ENCODE assay signal across 16 mouse cellular contexts in genomic region chr9:63568314-63568713, GRCm38 (mm10). TPM values are rescaled to one million over a fixed set of nuclear protein-coding genes. Genes with fewer than 3 reads are reported as not detected.
DNase-seq lines count a peak whose midpoint lies in the region; ATAC-seq lines count a peak whose summit lies in the region.
"Had no signal": no experiment of that assay in that cellular context is flagged by ENCODE, and none has a peak within 500 bp of the region (broad histone marks: within the 10 kb centered on the region; RNA-seq: fewer than 3 reads in every experiment).

No protein-coding gene starts in this region.

- H3K36me3 ChIP-seq in heart, embryonic 13.5 days, result no peaks in the 10 kb centered on the region
- H3K36me3 ChIP-seq in kidney, embryonic 16.5 days (ENCODE audit: insufficient read depth, low read length), result no peaks in the 10 kb centered on the region
- H3K36me3 ChIP-seq in kidney, embryonic 14.5 days (ENCODE audit: control insufficient read depth, insufficient read depth, low read length), result no peaks in the 10 kb centered on the region
- no peaks in the 10 kb centered on the region for H3K36me3 ChIP-seq in limb, embryonic 10.5 days

- H3K27ac ChIP-seq in heart, embryonic 13.5 days (replicated peaks), result no peak overlapping the region
- H3K27ac ChIP-seq in kidney, embryonic 16.5 days (ENCODE audit: low read length), result 0 out of 2 replicates have a peak overlapping the region, but pooled peaks have one; percentile 10
- H3K27ac ChIP-seq in kidney, embryonic 14.5 days (ENCODE audit: low read depth, low read length), result no peak overlapping the region
- 0 out of 2 replicates have a peak overlapping the region, but pooled peaks have one; percentile 19 for H3K27ac ChIP-seq in limb, embryonic 10.5 days
- H3K27ac ChIP-seq: left cerebral cortex, adult 2 months had no signal

- 0 out of 2 replicates have a peak, but pooled peaks cover 6% of the 10 kb centered on the region for H3K27me3 ChIP-seq in heart, embryonic 13.5 days (replicated peaks)
- H3K27me3 ChIP-seq in kidney, embryonic 16.5 days (ENCODE audit: insufficient read depth, low read length), result no peaks in the 10 kb centered on the region
- H3K27me3 ChIP-seq in kidney, embryonic 14.5 days (ENCODE audit: control insufficient read depth, insufficient read depth, low read length), result no peaks in the 10 kb centered on the region
- no peaks in the 10 kb centered on the region for H3K27me3 ChIP-seq in limb, embryonic 10.5 days (ENCODE audit: low read depth, poor library complexity, severe bottlenecking)

- H3K4me2 ChIP-seq in heart, embryonic 13.5 days, result peak overlapping the region; percentile 53
- H3K4me2 ChIP-seq in kidney, embryonic 16.5 days (replicated peaks; ENCODE audit: low read depth, low read length), result peak overlapping the region; percentile 8; the same call in 1 of the 2 replicates
- H3K4me2 ChIP-seq in kidney, embryonic 14.5 days (replicated peaks; ENCODE audit: low read depth, low read length), result no peak overlapping the region
- H3K4me2 ChIP-seq: midbrain, embryonic 11.5 days had no signal

- ATAC-seq in heart, embryonic 13.5 days (ENCODE audit: extremely low read depth, insufficient number of reproducible peaks, low FRiP score, low TSS enrichment), result no peak
- no peak for ATAC-seq in kidney, embryonic 16.5 days (ENCODE audit: low FRiP score, low TSS enrichment)
- no peak for ATAC-seq in kidney, embryonic 14.5 days (ENCODE audit: low FRiP score, low TSS enrichment)

- WGBS in heart, embryonic 13.5 days, result 73% methylated on average over 6 of the region's 6 CpGs
- 72% methylated on average over 6 of the region's 6 CpGs for WGBS in kidney, embryonic 16.5 days
- 76% methylated on average over 6 of the region's 6 CpGs for WGBS in kidney, embryonic 14.5 days
- 88% methylated on average over 6 of the region's 6 CpGs for WGBS in limb, embryonic 10.5 days

- intact Hi-C loops in heart, postnatal 36 days (cut with DNase I), result no loop called here

- peaks cover 26% of the 10 kb centered on the region for H3K4me1 ChIP-seq in heart, embryonic 13.5 days
- H3K4me1 ChIP-seq in kidney, embryonic 16.5 days (ENCODE audit: insufficient read depth, low read length), result peaks cover 24% of the 10 kb centered on the region
- H3K4me1 ChIP-seq in kidney, embryonic 14.5 days (ENCODE audit: control insufficient read depth, insufficient read depth, low read length), result peaks cover 13% of the 10 kb centered on the region
- H3K4me1 ChIP-seq in limb, embryonic 10.5 days, result peaks cover 39% of the 10 kb centered on the region

- no peaks in the 10 kb centered on the region for H3K9me3 ChIP-seq in heart, embryonic 13.5 days
- H3K9me3 ChIP-seq in kidney, embryonic 16.5 days (ENCODE audit: low read length), result no peaks in the 10 kb centered on the region
- no peaks in the 10 kb centered on the region for H3K9me3 ChIP-seq in kidney, embryonic 14.5 days (ENCODE audit: control insufficient read depth, low read length)
- H3K9me3 ChIP-seq in limb, embryonic 10.5 days (replicated peaks), result no peaks in the 10 kb centered on the region

- DNase-seq in heart, postnatal 36 days, result no peak
- DNase-seq in MN1 (ENCODE audit: low spot score), result peak; percentile 29
- no peak for DNase-seq in limb, embryonic 10.5 days (ENCODE audit: low spot score)
- no peak for DNase-seq in cerebellum, adult 11 months
- no peak for DNase-seq in right cerebral cortex, adult 18-20 months
- DNase-seq: cerebellum, postnatal 36 days; kidney, adult 8-10 months; lung, postnatal 36 days; right cerebral cortex, postnatal 14 days had no signal

- H3K4me3 ChIP-seq in heart, embryonic 13.5 days, result no peak overlapping the region
- H3K4me3 ChIP-seq in kidney, embryonic 16.5 days (ENCODE audit: low read length), result no peak overlapping the region
- H3K4me3 ChIP-seq in kidney, embryonic 14.5 days (ENCODE audit: low read length), result no peak overlapping the region
- H3K4me3 ChIP-seq in limb, embryonic 10.5 days, result no peak overlapping the region
- H3K4me3 ChIP-seq: left cerebral cortex, adult 2 months had no signal

- no peak overlapping the region for H3K9ac ChIP-seq in heart, embryonic 13.5 days
- no peak overlapping the region for H3K9ac ChIP-seq in kidney, embryonic 16.5 days (replicated peaks; ENCODE audit: low read length)
- no peak overlapping the region for H3K9ac ChIP-seq in kidney, embryonic 14.5 days (ENCODE audit: low read depth, low read length)

RNA-seq across cellular contexts. Expression of gene Iqch, which starts 34.0 kb away (rescaled TPM):
- 0.08 TPM in 1 of 2 replicates, not detected in the other for polyA plus RNA-seq in heart, embryonic 13.5 days (2015; fragmentation: Nextera tagmentation; extraction: Ambion mirVana)
- not detected for total RNA-seq in heart, postnatal 36 days (2021)
- polyA plus RNA-seq in kidney, embryonic 16.5 days (2015; fragmentation: Nextera tagmentation; extraction: Ambion mirVana), result not detected in 2 replicates
- polyA plus RNA-seq in kidney, embryonic 14.5 days (2014; fragmentation: Nextera tagmentation; extraction: Ambion mirVana), result 0.09 TPM in 1 of 2 replicates, not detected in the other
- 0.16 and 0.18 TPM in 2 replicates for polyA plus RNA-seq in limb, embryonic 10.5 days (2016; fragmentation: Nextera tagmentation; extraction: Ambion mirVana)
- total RNA-seq: gastrocnemius, postnatal 4 days; left cerebral cortex, adult 2 months had no signal
- polyA plus RNA-seq: C2C12 had no signal

RNA-seq across cellular contexts. Expression of gene Aagab, which starts 34.1 kb away (rescaled TPM):
- polyA plus RNA-seq in heart, embryonic 13.5 days (2015; fragmentation: Nextera tagmentation; extraction: Ambion mirVana), result 21.8 and 23.1 TPM in 2 replicates
- 10 to 100 TPM; 16.8 to 17.7 TPM for total RNA-seq in heart, postnatal 36 days (2021)
- 35.0 and 38.3 TPM in 2 replicates for polyA plus RNA-seq in kidney, embryonic 16.5 days (2015; fragmentation: Nextera tagmentation; extraction: Ambion mirVana)
- polyA plus RNA-seq in kidney, embryonic 14.5 days (2014; fragmentation: Nextera tagmentation; extraction: Ambion mirVana), result 18.9 and 31.1 TPM in 2 replicates
- polyA plus RNA-seq in limb, embryonic 10.5 days (2016; fragmentation: Nextera tagmentation; extraction: Ambion mirVana), result 36.8 and 45.4 TPM in 2 replicates

Comparison
In these comparisons a context has a peak if more than half of its experiments do, and no peak if none do; other contexts are left out.
1. H3K27ac ChIP-seq: peak in kidney, embryonic 16.5 days (single experiment) and limb, embryonic 10.5 days (single experiment); none in heart, embryonic 13.5 days (single experiment) and kidney, embryonic 14.5 days (single experiment).